Mouse (Mus musculus): ENCODE measurements around the gene Runx2. TPM values are rescaled to one million over a fixed set of nuclear protein-coding genes. Genes with fewer than 3 reads are reported as not detected.
A peak's percentile ranks its signal among the peaks of the same experiment; 100 is the strongest.

Gene Runx2
- total RNA-seq, 2 experiments from 2014 or later = 0.35 to 0.41 TPM

DNA sequence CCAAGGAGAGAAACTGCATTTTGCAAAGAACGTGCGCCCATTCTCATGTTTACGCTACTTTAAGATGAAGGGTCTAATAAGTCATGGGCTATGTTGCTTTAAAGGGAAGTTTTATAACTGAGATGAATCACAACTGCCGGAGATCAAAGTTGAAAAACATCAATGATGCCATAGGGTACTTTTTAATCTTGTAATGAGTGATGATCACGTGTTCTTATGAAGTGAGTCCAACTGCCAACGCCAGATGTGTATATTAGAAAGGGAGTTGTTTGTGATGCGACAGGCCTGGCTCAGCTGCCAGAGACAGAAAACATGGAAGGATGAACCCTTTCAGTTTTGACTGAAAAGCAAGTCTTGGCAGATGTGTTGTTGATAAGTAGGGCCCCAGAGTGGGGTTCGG lies 101.2 kb downstream of the Runx2 start:
- no peak for DNase-seq

DNA sequence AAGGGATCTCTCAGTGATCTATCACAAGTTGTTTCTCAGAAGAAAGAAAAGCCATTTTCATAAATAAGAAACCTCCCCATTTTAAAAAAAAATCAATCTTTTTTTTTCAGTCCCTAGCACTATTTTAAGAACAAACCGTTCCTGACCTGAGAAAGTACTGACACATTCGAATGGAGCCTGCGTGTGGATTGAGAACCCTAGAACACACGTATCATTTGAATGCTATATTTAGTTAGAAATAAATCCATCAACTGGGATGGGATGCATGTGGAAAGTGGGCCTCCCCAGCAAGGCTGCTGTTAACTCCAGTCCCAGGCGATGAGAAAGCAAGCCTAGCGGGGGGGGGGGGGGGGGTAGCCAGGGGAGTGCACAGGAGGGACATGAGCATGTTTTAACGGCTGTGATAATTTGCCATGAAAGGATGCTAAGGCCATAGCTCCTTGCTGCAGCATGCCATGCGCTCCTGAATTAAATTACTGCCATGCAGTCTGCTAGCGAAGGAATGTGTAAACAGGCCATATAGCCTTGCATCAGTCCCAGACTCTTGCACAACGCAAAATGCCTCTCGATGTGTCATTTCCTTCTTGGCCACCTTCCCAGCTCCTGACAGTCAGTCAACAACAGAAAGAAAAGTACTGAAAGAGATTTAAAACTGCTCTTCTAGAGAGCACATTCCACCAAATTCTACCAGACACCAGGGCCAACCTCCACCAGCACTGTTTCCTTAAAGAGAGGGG lies 104.9 kb downstream of the Runx2 start:
- DNase-seq = peak; percentile 86 to 88

DNA sequence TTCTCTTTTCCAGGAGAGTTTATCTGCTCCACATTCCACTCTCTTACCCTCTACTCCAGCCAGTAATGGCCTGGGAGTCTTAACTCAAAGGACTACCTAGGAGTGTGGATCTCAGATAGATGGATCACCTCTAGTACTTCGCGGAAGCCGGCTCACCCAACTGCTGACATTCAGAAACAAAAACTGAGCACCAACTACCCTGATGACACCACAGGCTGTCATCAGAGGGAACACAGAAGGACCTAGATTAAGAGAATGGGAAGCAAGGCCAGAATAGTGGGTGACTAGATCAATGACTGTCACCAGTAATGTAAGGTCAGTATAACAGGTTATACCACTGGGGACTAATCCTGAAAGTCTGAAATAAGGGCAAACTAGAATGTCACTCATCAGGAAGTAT lies 106.6 kb downstream of the Runx2 start:
- DNase-seq = no peak

DNA sequence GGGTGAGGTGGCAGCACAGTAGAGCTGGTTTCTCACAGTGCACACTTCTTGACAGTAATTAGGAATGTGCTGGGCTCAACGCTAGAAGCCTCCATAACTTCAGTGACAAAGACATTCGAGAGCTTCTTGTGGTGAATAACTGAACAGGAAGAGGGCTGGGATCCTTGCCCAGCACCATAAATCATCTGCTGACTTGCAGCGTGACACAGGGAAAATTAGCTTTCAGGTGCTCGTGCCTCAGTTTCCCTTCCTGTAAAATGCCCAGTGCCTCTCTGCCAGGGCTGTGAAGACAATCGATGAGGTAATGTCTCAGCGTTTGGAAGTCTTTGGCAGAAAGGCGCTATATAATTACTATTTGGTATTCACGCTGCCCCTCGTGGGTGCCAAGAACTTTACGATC lies 108.1 kb downstream of the Runx2 start:
- DNase-seq = no peak

DNA sequence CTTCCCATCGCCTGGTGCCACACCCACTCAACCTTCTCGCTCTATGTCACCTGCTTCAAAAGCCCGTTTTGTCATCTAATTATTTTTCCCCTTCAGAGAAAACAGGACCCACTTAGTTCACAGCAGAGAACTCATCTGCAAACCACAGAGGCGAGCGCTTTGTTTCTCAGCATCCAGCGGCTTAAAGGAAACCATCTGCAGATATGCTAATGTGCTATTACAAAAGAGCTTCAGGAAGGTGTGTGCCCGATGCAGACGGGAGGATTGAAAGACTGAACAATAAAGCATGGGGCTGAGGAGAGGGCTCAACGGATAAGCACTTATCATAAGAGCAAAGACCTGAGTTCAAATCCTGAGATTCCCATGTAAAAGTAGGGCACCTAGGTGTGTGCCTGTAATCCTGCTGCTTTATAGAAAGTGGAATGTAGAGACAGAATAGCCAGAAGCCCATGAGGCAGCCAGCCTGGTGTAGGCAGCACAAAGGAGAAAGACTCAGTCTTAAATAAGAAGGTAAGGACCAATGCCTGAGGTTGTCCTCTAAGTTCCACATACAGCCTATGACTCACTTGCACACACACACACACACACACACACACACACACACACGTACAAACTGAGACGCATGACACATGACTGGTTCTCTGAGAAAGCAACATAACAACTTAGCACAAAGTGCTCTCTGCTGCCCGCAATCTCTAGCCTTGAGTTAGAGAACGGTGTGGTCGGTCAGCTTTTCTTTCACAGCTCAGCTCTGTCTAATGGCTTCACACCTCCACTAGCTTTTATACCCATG lies 111.9 kb downstream of the Runx2 start:
- DNase-seq = no peak

DNA sequence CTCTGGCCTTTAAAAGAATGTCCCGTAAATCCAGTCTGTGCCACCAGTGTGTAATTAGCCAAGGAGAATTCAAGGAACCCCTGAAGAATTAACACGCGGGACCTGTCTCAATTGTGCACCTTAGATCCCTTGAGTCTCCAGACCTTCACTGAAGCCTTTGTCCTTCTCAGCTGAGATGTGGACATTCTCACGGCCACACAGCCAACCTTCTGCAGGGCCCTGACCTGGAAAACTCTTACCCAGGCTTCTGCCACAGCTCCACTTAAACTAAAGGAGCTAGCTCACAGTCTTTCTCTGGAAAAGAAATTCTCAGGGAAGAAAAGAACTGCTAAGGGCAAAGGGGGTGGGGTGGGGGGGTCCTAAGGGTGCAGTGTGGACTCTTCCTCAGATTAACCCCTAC lies 113.1 kb downstream of the Runx2 start:
- DNase-seq = no peak

DNA sequence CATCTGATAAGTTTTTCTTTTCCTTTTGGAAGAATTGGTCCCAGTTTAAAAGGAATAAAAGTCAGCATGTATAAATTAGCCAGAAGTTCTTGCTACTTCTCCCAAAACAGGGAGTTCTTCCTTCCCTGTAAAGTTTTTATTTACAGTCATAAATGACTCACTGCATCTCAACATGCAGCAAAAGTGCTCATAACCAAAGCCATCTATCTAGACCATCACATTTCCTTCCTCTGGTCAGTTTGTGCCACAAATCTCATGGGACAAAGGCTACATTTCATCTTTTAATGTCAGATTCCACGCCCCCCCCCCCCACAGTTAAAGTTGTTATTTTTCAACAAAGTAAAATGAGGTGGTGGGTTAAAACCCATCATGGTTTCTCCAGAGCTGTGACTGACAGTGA lies 114.3 kb downstream of the Runx2 start:
- no peak for DNase-seq

DNA sequence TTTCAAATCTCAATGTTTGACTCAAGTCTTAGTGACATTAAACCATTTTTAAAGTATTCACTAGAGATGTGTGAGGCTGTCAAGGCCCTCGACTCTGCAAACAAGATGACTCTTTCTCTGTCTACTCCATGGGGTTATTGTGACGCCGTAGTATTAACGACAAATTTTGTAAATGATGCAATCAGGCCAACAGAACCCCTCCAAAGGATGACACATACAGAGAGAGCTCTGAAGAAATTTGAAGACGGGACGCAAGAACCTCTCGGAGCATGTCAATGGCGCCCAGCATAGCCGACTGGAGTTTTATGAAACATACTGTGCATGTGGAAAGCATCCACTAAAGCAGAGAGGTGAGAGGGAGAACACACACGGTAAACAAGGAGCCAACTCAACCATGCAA lies 117.5 kb downstream of the Runx2 start:
- no peak for DNase-seq

DNA sequence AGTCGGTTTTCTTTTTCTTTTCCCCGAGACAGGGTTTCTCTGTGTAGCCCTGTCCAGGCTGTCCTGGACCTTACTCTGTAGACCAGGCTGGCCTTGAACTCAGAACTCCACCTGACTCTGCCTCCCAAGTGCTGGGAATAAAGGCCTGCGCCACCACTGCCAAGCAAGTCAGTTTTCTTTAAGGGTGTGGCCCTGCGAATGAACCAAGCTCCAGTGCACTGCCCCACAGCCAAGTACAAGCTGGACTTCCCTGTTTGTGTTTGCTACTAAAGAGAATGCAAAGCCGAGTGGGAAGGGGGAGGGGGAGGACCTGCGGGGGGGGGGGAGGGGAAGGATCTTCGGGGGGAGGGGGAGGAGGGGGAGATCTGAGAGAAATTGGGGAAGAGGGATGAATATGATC lies 121.0 kb downstream of the Runx2 start:
- DNase-seq = no peak

DNA sequence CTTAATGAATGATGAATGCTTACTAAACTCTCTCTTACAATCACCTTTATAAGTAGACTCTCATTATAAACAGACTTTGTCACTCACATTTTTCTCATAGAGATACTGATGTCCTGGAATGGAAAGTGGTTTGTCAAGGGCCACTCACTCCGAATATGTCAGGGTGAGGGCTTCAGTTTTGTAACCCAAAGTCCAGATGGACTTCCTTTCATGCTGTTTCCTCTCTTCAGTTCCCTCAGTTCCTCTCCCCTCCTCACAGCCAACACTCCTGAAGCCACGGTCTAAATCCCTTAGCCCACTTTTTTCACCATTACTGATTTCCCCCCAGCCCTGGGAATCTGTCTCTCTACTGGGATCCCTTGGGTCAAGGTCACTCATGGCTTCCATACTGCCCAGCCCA lies 123.1 kb downstream of the Runx2 start:
- no peak for DNase-seq

DNA sequence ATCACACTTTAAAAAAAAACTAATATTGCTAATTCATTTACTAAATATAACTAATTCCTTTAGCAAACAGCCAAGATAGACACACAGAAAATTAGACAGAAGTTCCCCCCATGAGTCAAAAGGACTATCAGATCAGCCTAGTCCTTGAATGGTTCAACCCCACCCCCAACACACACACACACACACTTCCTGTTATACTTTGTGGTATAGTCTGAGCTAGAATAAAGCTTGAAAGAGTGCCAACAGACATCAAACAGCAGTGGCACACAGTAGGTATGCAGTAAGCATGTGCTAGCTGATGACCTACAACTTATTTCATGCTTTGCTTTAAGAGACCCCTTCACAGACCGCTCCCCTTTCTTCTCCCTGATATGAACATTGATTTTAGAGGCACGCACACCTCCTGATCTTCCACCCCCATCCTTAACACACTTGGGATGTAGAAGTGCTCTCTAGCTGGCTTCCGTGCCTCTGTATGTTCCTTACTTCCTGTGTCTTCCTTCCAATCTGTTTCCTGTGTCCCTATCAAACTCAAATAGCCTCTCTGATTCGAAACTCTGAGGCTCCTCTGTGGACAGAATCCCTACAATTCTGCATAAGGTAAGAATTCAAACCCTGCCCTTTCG lies 124.1 kb downstream of the Runx2 start:
- DNase-seq = no peak

DNA sequence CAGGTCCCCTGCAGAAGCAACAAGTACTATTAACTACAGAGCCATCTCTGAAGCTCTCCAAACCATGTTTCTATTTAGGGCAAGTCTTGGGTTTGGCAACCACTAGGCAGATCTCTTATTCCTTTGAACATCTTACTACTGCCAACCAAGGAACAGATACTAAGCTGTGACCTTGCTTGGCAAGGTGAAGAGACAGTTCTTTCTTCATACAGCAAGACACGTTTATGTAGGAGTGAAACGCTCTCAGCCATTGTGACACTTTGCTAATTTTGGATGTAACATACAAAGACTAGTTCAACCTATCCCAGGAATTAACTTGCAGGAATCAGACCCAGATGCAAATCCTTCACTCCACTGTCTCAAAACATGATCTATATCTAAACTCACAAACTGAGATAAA lies 126.3 kb downstream of the Runx2 start:
- no peak for DNase-seq

DNA sequence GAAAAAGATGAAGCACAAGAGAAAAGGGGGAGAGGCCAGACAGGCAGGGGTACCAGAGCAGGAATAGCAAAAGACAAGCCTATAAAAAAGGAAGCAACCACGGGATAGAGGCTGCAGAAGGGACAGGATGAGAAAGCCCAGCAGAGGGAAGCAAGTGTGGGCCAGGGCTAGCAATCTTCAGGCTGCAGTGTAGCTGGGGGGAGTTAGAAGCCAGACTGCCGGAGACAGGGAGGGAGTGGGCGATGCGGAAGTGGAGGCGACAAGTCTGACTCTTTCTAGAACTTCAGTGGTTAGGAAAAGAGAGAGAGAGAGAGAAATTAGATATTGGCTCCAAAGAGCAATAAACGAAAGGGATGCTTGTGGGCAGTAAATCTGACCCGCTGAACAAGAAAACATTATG lies 129.1 kb downstream of the Runx2 start:
- no peak for DNase-seq

DNA sequence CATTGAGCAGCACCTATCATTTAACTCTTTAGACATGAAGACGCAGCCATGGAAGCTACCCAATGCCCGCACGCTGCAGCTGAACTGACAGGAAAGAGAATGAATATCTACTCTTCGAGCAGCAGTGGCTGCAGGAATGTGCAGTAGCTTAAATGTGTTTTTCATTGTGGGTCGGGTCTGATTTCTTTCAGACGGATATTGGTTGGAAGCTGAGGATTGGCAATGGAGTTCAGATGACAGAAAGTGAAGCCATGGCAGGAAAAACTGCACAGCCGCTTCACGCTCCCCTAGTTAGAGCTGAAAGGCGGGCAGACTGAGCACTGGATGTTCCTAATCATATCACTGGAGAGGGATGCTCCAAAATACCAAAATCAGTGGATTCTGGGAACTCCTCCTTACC lies 131.6 kb downstream of the Runx2 start:
- DNase-seq = no peak

DNA sequence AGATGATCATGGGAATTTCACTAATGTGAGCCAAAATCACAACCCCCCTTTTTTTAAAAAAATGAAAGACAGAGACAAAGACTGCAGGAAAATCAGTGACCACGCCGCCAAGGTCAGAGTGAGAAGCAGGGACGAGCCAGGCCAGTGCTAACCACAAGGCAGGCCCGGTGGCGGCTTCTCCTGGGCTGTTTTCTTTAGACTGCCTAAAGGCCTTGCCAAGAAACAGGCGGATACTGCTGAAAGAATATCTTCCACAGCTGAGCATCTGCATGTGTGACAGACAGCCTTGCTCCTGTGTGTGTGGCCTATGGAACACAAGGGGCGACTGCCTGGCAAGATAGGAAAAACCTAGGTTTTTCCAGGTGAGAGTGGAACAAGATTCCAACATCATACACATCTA lies 136.8 kb downstream of the Runx2 start:
- peak; percentile 44 to 45 for DNase-seq

DNA sequence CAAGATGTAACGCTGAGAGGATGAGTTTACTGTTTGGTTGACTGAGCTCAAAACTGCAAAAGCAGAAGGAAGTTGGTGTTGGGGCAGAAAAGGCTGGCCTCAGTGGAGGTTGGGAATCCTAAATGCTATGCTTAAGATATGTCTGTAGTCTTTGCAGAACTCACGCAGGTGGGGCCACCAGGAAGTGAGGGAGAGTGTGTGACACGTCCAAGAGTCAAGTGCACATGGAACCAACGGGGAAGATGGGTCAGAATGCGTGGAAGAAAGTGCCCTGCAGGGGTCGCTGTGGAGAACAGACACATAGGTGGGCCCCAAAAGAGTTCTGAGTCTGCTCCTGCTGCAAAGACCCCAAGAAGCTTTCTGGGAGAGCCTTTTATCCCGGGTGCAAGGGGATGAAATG lies 141.8 kb downstream of the Runx2 start:
- peak in 1 of 2 experiments; percentile 2 for DNase-seq

DNA sequence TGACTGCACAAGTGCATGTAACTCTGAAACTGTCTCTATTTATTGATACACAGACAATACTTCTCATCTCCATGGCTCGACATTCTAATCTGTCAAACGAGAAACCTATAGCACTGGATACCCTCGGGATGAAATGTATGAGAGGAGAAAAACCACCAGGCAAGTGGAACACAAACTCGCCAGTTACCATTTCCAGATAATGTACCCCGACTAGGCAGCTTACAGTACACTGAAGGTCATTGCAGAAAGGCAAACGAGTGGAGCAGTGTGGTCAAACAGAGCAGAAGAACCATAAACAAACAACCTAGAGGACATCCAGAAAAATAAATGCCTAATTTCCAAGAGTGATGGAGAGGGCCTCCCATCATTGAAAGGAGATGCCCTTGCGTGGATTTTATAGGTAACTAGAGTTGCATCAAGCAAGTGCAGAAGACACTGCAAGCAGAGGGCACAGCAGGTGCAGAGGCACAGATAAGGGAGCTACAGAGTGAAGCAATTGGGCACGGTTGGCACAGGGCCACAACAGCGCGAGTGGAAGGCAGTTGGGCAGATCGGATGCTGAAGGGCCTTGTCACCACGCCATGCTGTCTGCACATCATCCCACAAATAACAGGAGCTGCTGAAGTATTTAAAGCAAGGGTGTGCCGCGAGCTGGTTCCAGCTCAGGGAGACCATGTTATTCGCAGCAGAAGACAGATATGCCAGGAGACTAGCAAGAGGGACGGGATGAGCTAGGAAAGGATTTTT lies 142.5 kb downstream of the Runx2 start:
- peak; percentile 40 to 46 for DNase-seq

DNA sequence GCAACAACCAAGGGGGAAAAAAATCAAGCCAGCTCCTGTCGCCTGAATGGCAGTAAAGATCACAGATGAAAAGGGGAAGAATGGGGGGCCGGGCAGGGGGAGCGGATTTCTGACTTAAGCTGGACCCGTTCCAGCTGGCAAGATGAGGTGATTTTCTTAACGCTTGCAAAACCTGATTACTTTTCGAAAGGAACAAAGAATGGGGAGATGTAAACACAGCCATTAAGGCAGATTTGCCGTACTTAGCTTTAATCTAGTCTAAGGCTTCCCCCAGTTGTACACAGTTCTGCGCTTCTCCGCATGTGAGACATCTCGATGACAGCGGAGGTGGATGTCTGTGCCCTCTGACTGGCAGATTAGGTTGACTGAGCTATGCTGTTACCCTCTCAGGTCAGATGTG lies 144.6 kb downstream of the Runx2 start:
- DNase-seq = no peak

DNA sequence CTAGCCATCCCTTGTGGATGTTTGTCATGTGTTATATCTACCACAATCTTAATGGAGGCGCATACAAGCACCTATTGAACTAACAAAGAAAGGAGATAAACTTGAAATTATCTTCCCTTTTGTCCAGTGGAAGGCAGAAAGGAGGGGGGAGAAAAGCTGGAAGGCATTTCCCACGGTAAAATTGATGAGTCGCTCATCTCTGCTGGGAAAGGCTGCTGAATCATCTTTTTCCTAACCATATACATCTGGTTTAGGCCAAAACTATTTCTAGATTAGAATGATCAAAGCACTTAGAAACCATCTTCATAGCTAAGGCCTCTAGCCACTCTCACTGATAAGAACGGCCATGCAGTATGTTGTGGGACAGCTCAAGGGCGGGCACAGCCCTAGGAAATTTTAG lies 147.3 kb downstream of the Runx2 start:
- DNase-seq = no peak

DNA sequence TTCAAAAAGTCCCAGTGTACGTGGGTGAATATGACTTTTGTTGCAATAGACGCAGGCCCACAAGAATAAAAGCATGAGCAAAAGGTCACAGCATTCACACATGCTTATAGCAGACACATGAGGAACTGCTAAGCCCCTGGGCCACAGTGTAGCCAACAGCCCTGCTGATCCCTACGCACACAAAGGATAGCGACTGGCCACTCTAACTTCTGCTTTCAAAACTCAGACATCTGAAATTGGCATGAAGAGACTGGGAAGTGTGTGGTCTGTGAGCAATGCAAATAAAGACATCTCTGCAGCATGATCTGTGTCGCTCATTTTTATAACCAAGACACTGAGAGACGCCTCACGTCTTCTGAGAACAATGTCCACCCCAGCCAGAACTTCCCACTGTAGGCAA lies 150.7 kb downstream of the Runx2 start:
- no peak for DNase-seq

DNA sequence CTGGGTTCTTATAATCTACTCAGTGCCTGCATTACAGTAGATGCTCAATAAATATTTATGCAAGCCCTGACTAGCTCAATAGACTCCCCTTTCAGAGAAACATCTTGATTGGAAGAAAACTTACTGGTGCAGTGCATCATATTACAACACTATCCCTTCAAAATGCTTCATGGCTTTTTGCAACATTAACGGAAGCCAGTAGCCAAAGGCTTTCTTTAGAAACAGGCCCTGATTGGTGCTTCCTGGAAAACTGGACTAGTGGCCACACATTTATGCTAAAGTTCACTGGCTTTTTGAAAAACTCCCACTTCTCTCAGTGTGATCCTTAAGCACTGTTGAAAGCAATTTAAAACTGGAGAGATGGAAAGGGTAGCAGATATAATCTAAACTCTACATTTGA lies 151.4 kb downstream of the Runx2 start:
- no peak for DNase-seq

DNA sequence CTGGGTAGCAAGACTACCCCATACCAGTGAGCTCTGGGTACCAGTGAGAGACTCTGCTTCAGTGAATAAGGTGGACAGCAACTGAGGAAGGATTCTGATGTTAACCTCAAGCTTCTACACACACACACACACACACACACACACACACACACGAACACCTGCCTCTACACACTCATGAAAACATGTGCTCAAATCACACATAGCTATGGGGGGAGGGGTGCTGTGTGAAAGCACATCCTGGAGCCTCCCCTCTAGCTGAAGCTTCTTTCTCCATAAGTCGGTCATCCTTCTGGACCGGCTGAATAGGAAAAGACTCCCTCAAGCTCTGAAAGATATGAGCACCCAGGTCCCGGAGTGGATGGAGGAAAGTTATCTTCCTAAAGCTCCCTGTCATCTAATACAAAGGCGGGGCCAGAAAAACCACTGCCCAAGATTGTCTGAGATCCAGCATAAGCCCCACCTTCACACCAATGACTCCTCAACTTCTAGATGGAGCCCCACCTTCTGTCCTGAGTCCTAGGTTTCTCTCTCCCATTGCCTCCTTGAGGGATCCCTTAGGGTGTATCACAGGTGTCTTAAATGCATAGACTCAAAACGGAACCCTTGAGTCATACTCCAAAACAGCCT lies 152.4 kb downstream of the Runx2 start:
- no peak for DNase-seq

All from heart, adult 18-20 months (tissue).